Mouse (Mus musculus): ENCODE measurements around the gene Arhgap27. TPM values are rescaled to one million over a fixed set of nuclear protein-coding genes. Genes with fewer than 3 reads are reported as not detected.

Arhgap27 gene
- polyA plus RNA-seq, 1 experiment: 38.4 TPM

GRCm38 (mm10) chr11:103337180-103337579, 26.3 kb downstream of the Arhgap27 start:
- TF ChIP-seq POLR2A (IDR thresholded peaks at IDR 0.05; ENCODE audit: low read depth, low read length): no peak
- no peak for TF ChIP-seq CTCF (conservative IDR thresholded peaks at IDR 0.05; ENCODE audit: insufficient read depth, insufficient read length, low read depth, low read length)
- Histone ChIP-seq H3K4me3 (ENCODE audit: insufficient read depth, low read depth, low read length) (no peak overlapping the region), H3K27ac (ENCODE audit: insufficient read depth, low read depth, low read length) (no peak overlapping the region), H3K27me3 (replicated peaks; ENCODE audit: control insufficient read depth, insufficient read depth, low read length) (no peaks in the 10 kb centered on the region), H3K36me3 (ENCODE audit: control insufficient read depth, insufficient read depth, low read length) (no peaks in the 10 kb centered on the region; the same call in 1 of the 2 replicates), H3K4me1 (ENCODE audit: control insufficient read depth, insufficient read depth, low read length) (peaks cover 33% of the 10 kb centered on the region; the same call in 1 of the 2 replicates)
- no peak for DNase-seq
- 73% methylated on average over 2 of the region's 2 CpGs for WGBS

GRCm38 (mm10) chr11:103335561-103335960, 27.9 kb downstream of the Arhgap27 start:
- WGBS: 56% methylated on average over 5 of the region's 5 CpGs
- Histone ChIP-seq H3K36me3 (ENCODE audit: control insufficient read depth, insufficient read depth, low read length) (no peaks in the 10 kb centered on the region; the same call in 1 of the 2 replicates), H3K4me3 (ENCODE audit: insufficient read depth, low read depth, low read length) (no peak overlapping the region), H3K27me3 (replicated peaks; ENCODE audit: control insufficient read depth, insufficient read depth, low read length) (no peaks in the 10 kb centered on the region), H3K4me1 (ENCODE audit: control insufficient read depth, insufficient read depth, low read length) (peaks cover 27% of the 10 kb centered on the region; the same call in 1 of the 2 replicates), H3K27ac (ENCODE audit: insufficient read depth, low read depth, low read length) (peak overlapping the region; percentile 52; the same call in 1 of the 2 replicates)
- TF ChIP-seq CTCF (conservative IDR thresholded peaks at IDR 0.05; ENCODE audit: insufficient read depth, insufficient read length, low read depth, low read length) (no peak), POLR2A (IDR thresholded peaks at IDR 0.05; ENCODE audit: low read depth, low read length) (no peak)
- DNase-seq: peak; percentile 90

- peak; percentile 62 for DNase-seq
- Histone ChIP-seq H3K4me1 (ENCODE audit: control insufficient read depth, insufficient read depth, low read length) (peaks cover 21% of the 10 kb centered on the region; the same call in 1 of the 2 replicates), H3K4me3 (ENCODE audit: insufficient read depth, low read depth, low read length) (no peak overlapping the region), H3K27ac (ENCODE audit: insufficient read depth, low read depth, low read length) (peak overlapping the region; percentile 6; the same call in 1 of the 2 replicates), H3K27me3 (replicated peaks; ENCODE audit: control insufficient read depth, insufficient read depth, low read length) (no peaks in the 10 kb centered on the region), H3K36me3 (ENCODE audit: control insufficient read depth, insufficient read depth, low read length) (no peaks in the 10 kb centered on the region; the same call in 1 of the 2 replicates)
- whole genome bisulfite sequencing: 47% methylated on average over 9 of the region's 9 CpGs
- no peak for TF ChIP-seq POLR2A (IDR thresholded peaks at IDR 0.05; ENCODE audit: low read depth, low read length)
- TF ChIP-seq CTCF (conservative IDR thresholded peaks at IDR 0.05; ENCODE audit: insufficient read depth, insufficient read length, low read depth, low read length): no peak
Measured at GRCm38 (mm10) chr11:103334925-103335324, 28.6 kb downstream of the Arhgap27 start.

- Histone ChIP-seq H3K27ac (ENCODE audit: insufficient read depth, low read depth, low read length) (no peak overlapping the region), H3K27me3 (replicated peaks; ENCODE audit: control insufficient read depth, insufficient read depth, low read length) (no peaks in the 10 kb centered on the region), H3K4me3 (ENCODE audit: insufficient read depth, low read depth, low read length) (no peak overlapping the region), H3K36me3 (ENCODE audit: control insufficient read depth, insufficient read depth, low read length) (no peaks in the 10 kb centered on the region; the same call in 1 of the 2 replicates), H3K4me1 (ENCODE audit: control insufficient read depth, insufficient read depth, low read length) (peaks cover 17% of the 10 kb centered on the region; the same call in 1 of the 2 replicates)
- WGBS: 42% methylated on average over 40 of the region's 40 CpGs
- DNase-seq: peak; percentile 53
- TF ChIP-seq POLR2A (IDR thresholded peaks at IDR 0.05; ENCODE audit: low read depth, low read length): no peak
- peak; percentile 59 for TF ChIP-seq CTCF (conservative IDR thresholded peaks at IDR 0.05; ENCODE audit: insufficient read depth, insufficient read length, low read depth, low read length)
Measured at GRCm38 (mm10) chr11:103333719-103334398, 29.6 kb downstream of the Arhgap27 start.

- no peak overlapping the region for H3K27ac ChIP-seq (ENCODE audit: insufficient read depth, low read depth, low read length)
- no peaks in the 10 kb centered on the region; the same call in 1 of the 2 replicates for H3K36me3 ChIP-seq (ENCODE audit: control insufficient read depth, insufficient read depth, low read length)
- peaks cover 9% of the 10 kb centered on the region; the same call in 1 of the 2 replicates for H3K4me1 ChIP-seq (ENCODE audit: control insufficient read depth, insufficient read depth, low read length)
- H3K27me3 ChIP-seq (replicated peaks; ENCODE audit: control insufficient read depth, insufficient read depth, low read length): no peaks in the 10 kb centered on the region
- no peak for DNase-seq
- WGBS: 63% methylated on average over 34 of the region's 34 CpGs
- no peak overlapping the region for H3K4me3 ChIP-seq (ENCODE audit: insufficient read depth, low read depth, low read length)
- TF ChIP-seq CTCF (conservative IDR thresholded peaks at IDR 0.05; ENCODE audit: insufficient read depth, insufficient read length, low read depth, low read length) (no peak), POLR2A (IDR thresholded peaks at IDR 0.05; ENCODE audit: low read depth, low read length) (no peak)
Measured at GRCm38 (mm10) chr11:103332890-103333651, 30.4 kb downstream of the Arhgap27 start.

- H3K36me3 ChIP-seq (ENCODE audit: control insufficient read depth, insufficient read depth, low read length): no peaks in the 10 kb centered on the region
- 32% methylated on average over 18 of the region's 18 CpGs for WGBS
Measured at GRCm38 (mm10) chr11:103332186-103332889, 31.2 kb downstream of the Arhgap27 start.

More at GRCm38 (mm10) chr11:103332186-103332889, 31.2 kb downstream of the Arhgap27 start:
- DNase-seq: peak; percentile 83
- no peak overlapping the region for H3K27ac ChIP-seq (ENCODE audit: insufficient read depth, low read depth, low read length)
- no peak overlapping the region for H3K4me3 ChIP-seq (ENCODE audit: insufficient read depth, low read depth, low read length)
- H3K4me1 ChIP-seq (ENCODE audit: control insufficient read depth, insufficient read depth, low read length): peaks cover 9% of the 10 kb centered on the region; the same call in 1 of the 2 replicates
- TF ChIP-seq CTCF (conservative IDR thresholded peaks at IDR 0.05; ENCODE audit: insufficient read depth, insufficient read length, low read depth, low read length): peak; percentile 91
- no peak for TF ChIP-seq POLR2A (IDR thresholded peaks at IDR 0.05; ENCODE audit: low read depth, low read length)
- H3K27me3 ChIP-seq (replicated peaks; ENCODE audit: control insufficient read depth, insufficient read depth, low read length): no peaks in the 10 kb centered on the region

Data from kidney, adult 2 months (tissue).